Mouse (Mus musculus) megakaryocyte, embryonic 14.5 days (primary cell): ENCODE measurements around the gene Vps37b.

Experiments
- FLI1 ChIP-seq: IDR thresholded peaks from 2 replicates; pipeline ENCODE4 v1.6.1; 2012; ENCODE audit warnings: low read length, inconsistent platforms, mixed read lengths
- GATA1 ChIP-seq: IDR thresholded peaks from 3 replicates; pipeline ENCODE4 v1.6.1; 2012; ENCODE audit warnings: mixed read lengths, low read length, inconsistent platforms, borderline replicate concordance

DNA sequence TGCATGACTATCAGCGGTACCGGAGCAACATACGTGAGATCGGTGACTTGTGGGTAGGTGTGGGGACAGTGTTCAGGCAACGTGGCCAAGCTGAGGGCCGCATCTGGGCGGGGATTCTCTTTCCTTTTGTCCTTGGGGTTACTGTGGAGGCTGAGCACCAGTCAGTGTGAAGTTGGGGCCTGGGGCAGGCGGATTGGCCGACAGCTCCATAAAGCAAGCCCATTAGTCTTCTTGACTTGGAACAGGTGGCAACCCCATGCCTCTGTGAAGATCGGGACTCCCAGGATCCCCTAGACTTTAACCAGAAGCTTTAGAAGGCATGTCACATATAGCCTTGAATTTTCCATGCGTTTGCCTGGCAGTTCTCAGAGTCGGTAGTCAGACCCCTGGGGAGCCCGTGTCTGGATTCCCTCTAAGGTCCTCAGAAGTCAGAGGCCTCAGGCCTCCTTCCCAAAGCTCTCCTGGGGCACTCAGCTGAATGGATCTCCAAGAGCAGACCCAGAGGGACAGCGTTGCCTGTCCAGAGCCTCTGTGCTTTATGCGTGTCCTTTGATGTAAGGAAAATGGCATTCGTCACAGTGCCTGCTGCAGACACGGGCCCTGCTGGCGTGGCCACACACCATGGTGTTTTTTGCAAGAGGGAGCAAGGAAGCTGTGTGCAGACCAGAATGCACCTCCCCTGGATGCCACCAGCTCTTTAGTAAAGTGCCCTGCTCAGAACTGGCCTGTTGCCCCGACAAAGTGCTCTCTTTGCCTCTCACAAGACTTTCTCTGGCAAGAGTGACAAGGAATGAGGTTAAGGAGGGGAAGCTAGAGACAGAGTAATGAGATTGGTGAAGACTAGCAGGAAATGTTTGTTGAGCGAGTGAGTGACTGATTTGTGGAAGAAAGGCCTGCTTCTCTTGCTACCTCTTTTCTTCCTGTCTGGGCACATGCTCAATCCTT is 41.9 kb downstream of the Vps37b start:
- TF ChIP-seq GATA1 = no peak
- no peak for TF ChIP-seq FLI1
